Mouse (Mus musculus): Measurements from ENCODE around the gene Maff.

Maff gene

DNA sequence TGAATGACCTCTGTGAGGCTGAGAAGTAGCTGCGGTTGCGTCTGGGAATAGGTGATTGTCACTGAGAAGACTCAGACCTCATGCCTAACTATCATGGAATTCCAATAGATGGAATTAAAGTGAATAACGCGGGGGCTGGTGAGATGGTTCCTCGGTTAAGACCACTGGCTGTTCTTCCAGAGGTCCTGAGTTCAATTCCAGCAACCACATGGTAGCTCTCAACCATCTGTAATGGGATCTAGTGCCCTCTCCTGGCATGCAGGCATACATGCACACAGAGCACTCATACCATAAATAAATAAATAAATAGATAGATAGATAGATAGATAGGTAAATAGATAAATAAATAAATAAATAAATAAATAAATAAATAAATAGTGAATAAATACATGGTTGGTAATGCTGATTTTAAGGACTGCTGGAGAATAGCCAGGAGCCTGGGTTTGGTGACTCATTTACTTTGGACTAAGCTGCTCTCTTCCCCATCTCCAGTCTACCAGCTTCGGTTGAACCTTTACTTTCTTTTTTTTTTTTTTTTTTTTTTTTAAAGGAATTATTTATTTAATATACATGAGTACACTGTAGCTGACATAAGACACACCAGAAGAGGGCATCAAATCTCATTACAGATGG is 17.0 kb upstream of the Maff start:
- DNase-seq (ENCODE audit: extremely low read depth, insufficient read length, low spot score): no peak

DNA sequence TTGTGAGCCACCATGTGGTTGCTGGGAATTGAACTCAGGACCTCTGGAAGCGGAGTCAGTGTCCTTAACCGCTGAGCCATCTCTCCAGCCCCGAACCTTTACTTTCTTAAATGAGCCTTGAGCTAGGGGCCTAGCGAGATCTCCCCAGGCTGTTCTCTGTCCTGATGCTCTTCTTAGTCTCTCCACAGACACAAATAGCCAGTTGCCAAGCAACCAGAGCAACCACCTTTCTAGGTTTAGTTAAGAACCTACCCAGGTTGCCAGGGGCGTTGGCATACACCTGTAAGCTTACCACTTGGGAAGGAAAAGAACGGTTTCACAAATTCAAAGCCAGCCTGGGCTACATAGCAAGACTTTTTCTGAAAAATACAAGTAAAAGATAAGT is 16.4 kb upstream of the Maff start:
- no peak for DNase-seq (ENCODE audit: extremely low read depth, insufficient read length, low spot score)

DNA sequence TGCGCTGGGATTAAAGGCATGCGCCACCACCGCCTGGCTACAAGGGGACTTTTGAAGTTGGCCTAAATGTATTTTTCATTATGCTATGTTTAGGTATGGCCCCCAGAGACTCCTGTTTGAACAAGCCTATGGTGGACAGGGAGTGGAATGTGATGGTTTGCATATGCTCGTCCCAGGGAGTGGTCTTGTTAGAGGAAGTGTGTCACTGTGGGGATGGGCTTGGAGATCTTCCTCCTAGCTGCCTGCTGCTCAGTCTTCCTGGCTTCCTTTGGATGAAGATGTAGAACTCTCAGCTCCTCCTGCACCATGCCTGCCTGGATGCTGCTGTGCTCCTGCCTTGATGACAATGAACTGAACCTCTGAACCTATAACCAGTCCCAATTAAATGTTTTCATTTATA is 15.9 kb upstream of the Maff start:
- no peak for DNase-seq (ENCODE audit: extremely low read depth, insufficient read length, low spot score)

DNA sequence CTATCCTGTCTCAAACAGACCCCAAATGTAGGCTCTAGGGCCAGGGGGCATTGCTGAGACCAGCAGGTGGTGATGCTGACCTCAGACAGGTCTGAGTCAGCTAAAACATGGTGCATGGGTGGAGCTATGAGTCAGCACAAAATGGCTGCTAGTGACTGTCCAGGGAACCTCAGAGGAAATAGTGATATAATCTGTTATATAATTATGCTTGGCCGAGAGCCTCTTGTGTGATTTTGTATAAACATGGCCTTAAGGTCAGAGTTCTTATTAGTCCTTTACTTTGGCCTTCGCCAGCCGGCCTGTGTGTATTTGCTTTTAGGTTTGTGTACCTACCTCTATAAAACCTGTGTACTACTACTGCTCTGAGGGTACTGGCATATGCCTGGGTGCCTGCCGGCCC is 13.0 kb upstream of the Maff start:
- DNase-seq (ENCODE audit: extremely low read depth, insufficient read length, low spot score): no peak

DNA sequence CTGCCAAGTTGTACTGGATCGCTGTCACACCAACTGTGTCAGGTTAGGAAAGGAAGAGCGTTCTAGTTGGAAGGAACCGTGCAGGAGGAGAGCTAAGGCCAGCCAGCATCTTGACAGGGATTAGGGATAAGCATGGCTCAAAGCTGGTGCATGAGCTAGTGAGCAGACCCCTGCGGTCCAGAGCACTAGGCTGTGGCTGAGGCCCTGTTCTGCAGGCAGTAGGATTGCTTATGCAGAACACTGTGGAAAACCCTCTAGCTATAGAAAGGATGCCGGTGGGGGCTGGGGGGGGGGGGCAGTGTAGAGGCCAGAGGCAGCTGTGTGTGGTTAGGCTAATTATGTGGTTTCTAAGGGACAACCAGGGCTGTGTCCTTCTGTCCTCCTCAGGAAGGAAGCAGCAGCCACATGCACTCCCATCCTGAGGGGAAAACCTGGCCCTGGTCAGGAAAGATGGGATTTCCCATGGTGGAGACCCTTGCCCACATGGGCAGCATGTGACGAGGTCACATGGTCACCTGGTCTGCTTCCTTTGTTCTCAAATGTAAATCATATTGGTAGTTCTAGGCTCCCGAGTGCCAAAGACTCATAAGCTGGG is 11.3 kb upstream of the Maff start:
- no peak for DNase-seq (ENCODE audit: extremely low read depth, insufficient read length, low spot score)

DNA sequence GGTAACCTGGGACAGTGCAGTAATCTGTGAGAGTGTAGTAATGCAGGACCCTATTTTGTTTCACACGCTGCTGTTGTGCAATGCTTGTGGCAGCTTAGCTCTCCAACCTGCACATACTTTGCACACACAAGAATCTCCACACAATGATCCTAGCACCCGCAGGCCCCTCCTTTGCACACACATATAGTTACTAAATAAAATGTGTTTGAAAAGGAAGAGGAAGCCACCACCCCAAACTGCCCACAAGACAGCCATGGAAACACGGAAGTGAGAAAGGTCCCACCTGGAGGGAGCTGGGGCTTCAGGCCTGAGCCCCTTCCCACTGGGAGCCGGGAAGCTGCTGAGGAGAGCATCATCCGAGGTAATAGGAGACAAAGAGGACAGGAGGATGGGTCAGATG is 7.4 kb upstream of the Maff start:
- DNase-seq (ENCODE audit: extremely low read depth, insufficient read length, low spot score): no peak

DNA sequence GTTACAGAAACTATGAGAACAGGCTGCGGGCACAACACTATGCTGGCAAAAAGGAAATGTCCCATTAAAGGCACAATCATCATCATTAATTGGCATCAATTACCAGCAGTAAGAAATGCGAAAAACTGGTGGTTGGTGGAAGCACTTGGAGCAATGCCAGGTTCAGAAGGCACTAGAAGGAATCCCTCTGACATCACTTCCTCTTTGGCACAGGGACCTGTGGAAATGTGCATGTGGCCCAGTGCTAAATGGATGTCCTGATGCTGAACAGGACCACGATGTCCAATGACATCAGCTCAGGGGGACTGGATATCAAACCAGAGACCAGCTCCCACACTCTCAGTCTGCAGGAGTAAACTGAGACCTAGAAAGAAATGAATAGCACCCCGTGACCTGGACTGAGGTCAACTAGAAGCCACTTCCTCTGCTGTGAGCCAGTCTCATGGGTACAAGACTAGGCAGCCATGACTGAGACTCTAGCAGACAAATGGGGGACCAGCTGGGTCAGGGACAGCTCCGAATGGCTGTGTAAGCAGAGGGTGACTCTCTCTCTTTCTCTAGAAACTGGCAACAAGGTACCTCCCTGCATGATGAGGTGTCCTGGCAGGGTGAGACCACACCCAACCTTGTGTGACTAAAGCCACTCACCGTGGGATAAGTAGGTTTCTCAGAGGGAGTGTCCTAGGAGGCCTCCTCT is 3.6 kb upstream of the Maff start:
- DNase-seq (ENCODE audit: extremely low read depth, insufficient read length, low spot score): no peak

DNA sequence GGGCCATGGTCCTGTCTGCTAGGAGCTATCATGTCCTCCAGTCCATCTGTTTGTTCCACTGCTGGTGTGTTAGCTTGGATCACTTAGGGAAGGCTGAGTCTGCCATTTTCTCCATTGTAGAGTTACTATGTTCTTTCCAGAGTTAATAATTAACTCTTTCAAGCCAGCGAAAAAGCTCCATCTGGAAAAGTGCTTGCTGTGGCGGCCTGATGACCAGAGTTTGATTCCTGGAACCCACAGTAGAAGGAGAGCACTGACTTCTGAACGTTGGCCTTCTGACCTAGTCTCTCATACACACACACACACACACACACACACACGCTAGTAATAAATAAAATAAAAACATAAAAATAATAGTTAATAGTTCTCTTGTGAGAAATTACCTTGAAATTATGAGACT is 1.8 kb upstream of the Maff start:
- DNase-seq (ENCODE audit: extremely low read depth, insufficient read length, low spot score): no peak

DNA sequence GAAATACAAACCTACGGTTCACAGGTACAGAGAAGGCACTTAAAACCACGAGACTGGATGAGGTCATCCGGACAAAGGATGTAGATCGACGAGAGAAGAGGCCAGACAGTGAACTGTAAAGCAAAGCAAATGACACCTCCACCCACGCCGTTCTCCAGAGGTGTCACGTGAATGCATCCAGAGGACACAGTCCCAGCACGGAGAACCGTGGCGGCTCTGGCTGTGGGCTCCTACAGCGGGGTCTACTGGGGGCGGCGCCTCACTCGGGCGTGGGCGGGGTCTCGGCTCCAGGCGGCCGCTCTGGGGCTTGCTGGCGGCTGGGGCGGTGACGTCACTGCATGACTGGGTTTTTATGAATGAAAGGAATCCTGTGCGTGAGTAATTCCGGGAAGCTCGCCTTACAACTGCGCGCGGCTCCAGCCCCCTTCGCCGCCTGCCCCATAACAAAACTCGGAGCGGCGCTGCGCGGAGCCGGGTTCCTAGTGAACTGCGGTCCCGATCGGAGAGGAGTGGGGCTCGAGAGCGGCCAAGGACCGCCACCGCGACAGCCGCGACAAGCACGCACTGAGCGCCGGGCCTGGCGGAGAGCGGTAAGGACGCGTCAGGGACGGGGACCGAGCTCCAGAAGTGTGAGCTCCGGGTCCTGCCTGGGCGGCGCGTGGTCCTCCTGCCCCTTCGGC is 884 bp downstream of the Maff start:
- peak; percentile 93 for DNase-seq (ENCODE audit: extremely low read depth, insufficient read length, low spot score)

DNA sequence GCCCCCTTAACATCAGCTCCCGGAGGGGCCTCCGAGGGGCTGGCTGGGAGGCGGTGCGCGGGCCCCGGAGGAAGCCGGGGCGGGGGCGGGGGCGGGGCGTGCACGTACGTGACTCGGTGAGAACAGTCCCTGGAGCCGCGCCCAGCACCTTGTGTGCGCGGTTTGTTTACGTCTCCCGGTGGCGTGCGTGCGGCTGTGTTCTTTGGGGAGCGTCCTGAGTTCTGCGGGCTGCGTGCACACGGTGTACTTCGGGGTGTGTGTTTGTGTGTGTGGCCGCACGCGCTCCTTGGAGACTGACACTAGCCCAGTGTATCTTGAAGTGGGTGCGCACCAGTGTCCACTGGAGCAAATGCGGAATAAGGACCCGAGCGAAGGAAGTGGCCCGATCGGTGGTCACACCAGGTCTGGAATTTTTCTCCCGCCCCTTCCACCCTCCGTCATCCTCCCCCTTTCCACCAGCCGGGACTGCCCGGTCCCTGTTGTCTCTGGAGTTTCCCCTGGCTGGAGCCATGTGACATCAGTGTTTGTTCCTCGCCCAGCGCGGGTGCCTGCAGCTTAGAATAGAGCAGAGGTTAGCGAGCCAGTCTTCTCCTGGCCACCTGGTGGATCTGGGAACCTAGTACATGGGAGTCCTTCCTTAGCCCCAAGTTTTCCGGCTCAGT is 1.6 kb downstream of the Maff start:
- DNase-seq (ENCODE audit: extremely low read depth, insufficient read length, low spot score): peak; percentile 82

DNA sequence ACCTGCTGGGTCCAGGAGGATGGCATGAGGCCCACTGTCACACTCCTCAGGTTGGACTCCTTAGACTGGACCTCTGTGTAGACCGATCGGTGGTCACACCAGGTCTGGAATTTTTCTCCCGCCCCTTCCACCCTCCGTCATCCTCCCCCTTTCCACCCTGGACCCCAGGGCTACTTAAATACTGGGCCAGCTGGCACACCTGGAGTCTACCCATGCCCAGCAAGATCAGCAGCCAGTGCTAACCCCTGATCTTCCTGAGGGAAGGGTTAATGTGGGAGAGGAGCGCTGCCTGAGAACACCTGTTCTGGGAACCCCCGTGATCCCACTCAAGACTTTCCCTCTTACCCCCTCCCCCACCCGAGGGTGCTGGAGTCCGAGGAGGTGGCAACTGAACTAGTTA is 2.2 kb downstream of the Maff start:
- DNase-seq (ENCODE audit: extremely low read depth, insufficient read length, low spot score): no peak

DNA sequence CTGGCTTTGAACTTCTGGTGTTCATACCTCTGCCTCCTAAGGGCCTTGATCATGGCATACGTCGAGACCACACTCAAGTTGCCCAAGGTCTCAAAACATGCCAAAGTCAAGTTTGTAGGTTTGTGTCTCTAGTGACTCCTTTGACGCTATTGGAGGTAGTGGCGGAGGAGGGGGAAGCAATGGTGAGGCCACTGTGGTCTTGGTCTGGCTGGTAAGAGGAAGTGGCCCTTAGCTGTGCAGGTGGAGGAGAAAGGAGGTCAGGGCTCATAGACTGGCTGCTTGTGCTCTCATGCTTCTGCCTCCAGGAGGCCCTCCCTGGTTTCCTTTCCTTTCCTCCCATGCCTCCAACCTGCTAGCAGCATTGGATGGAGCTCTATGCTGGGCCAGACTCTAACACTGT is 4.4 kb downstream of the Maff start:
- no peak for DNase-seq (ENCODE audit: extremely low read depth, insufficient read length, low spot score)

DNA sequence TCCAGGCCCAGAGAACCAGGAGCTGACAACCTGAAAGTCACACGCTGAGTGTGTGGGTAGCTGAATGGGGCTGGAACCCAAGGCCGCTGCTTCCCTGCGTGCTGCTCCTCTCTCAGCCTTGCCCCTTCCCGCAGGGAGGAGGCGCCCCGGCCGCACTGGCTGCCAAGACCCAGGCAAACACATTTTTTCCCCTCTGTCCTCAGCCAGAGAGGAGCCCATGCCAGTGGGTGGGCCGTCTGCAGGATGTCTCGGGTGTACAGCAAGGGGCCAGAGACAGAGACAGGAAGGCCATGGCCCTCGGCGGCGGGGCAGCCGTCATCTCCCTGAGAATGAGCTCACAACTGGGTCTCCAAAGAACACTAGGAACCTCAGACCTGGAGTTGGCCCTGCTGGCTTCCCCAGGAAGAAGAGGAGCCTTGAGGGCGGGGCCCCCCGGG is 4.9 kb downstream of the Maff start:
- no peak for DNase-seq (ENCODE audit: extremely low read depth, insufficient read length, low spot score)

DNA sequence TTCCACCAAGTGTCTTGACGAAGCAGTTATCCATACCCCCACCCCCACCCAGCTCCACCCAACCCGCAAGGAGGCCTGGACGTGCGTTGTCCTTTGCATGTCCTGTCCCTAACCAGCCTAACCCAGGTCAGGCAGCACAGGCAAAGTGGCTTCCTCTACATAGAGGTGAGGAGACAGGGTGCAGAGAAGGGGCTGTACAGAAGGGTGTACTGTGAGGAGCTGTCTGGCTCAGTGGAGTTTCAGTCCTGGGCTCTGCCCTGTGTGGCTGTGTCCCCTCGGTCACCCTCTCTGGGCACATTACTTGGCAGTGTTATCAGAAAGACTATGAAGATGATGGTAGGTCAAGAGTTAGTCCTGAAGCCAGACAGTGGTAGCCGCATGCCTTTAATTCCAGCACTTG is 6.1 kb downstream of the Maff start:
- no peak for DNase-seq (ENCODE audit: extremely low read depth, insufficient read length, low spot score)

DNA sequence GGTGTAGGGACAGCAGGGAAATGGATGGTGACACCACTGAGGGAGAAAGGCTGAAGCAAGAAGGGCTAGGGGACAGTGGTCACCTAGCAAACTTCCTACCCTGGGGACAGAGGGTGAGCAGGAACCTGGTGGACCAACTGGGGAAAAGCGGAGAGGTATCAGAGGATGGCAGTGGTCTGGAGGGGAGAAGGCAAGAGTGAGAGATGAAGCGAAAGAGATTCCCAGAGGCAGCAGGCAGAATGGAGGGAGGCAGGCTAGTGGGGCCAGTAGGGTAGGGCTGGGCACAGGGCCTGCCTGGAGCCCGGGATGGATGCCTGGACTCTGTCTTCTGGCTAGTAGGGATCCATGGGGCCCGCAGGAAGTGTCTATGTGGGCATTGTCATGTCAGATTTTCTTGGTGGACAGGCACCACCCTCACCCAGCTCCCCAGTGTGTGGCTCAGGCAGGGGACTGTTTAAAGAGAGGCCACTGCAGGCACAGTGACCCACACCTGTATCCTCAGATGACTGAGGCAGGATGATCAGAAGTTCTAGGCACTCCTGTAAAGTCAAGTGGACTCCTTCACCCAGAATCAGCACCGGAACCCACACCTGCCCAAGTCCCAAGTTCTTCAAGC is 7.4 kb downstream of the Maff start:
- DNase-seq (ENCODE audit: extremely low read depth, insufficient read length, low spot score): no peak

DNA sequence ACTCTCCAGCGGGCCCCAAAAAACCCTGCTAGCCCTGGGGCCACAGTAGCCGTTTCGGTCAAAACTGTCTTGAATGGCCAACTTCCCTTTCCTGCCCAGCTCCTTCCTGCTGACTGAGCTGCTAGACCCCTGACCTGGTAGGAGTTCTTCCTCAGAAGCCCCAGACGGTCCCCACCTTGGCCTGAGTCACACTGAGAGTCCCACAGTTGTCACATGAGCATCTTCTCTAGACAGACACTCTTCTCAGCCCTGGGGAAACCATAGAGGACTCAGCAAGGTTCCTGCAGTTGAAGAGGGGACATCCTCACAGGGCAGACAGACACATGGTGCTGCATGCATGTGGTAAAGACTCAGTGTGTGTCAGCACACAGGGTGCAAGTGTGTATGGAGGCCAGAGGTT is 8.2 kb downstream of the Maff start:
- DNase-seq (ENCODE audit: extremely low read depth, insufficient read length, low spot score): no peak

DNA sequence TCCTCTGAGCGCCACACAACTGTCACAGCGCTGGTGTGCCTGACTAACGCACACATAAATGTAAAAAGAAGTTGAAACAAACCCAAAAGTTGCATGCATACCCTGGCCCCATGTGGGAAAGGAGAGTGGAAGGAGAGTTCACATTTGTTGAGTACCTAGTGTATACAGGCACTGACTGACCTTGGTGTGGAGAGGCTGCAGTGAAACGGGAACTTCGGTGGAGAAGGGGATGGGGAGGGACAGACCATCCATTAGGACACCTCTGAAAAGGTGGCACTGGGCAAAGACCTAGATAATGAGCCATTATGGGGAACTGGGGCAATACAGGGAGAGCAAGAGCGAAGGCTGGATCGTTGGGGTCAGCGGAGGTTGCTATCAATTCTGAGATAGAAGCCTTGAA is 10.1 kb downstream of the Maff start:
- DNase-seq (ENCODE audit: extremely low read depth, insufficient read length, low spot score): no peak

DNA sequence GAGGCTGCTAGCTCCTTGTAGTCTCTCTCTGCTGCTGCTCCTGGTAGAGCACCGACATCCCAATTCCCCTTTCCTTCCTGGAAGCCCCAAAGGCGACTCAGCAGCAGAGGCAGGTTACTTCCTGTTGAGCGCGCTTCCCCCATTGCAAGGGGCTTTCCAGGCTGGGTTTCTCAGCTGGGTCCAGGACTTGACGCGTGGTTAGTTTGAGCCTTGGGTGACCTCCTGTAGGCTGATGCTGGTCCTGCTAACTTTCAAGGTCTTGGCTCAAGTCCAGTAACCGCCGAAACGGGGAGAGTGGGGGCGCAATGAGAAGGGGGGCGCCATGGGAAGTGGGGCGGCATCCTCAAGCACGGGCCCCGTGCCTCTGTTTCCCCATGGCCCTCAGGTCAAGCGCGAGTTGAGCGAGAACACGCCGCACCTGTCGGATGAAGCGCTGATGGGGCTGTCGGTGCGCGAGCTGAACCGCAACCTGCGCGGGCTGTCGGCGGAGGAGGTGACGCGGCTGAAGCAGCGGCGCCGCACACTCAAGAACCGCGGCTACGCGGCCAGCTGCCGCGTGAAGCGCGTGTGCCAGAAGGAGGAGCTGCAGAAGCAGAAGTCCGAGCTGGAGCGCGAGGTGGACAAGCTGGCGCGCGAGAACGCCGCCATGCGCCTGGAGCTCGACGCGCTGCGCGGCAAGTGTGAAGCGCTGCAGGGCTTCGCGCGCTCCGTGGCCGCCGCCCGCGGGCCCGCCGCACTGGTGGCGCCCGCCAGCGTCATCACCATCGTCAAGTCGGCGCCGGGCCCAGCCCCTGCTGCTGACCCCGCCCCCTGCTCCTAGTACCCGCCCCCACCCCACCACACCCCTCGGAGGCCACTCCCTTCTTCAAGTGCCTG is 10.9 kb downstream of the Maff start:
- DNase-seq (ENCODE audit: extremely low read depth, insufficient read length, low spot score): no peak

DNA sequence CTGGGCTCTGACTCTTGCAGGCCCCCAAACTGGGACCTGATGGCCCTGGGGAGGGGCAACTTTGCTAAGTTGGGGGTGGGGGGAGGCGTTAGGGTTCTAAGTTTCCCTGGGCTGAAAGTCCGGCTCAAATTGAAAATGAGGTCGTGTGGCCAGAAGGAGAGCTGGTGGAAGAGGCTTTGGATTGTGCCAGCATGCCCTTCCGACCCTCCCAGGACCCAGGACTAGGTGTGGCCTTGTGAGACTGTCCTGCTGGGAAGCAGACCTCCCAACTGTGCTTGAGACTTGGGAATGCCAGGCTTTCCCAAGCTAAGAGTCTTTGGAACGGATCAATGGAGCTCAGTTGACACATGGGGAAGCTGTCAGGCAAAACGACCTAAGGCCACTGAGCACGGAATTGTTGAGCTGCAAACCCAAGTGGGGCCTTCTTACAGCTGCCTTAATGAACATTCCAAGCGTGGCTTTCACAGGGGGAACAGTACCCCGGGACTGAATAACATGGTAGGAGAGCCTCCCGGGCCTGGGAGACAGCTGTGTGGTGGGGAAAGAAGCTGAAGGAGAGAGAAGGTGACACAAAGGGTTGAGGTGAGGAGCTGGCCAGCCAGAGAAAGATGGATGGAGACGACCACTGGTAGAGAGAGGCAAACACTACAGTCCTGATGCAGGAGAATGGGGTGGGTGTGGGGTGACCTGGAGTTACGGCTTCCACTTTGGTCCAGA is 11.7 kb downstream of the Maff start:
- DNase-seq (ENCODE audit: extremely low read depth, insufficient read length, low spot score): no peak
